Comparison of ENCODE assay signal across 26 mouse cellular contexts in the genomic region with DNA sequence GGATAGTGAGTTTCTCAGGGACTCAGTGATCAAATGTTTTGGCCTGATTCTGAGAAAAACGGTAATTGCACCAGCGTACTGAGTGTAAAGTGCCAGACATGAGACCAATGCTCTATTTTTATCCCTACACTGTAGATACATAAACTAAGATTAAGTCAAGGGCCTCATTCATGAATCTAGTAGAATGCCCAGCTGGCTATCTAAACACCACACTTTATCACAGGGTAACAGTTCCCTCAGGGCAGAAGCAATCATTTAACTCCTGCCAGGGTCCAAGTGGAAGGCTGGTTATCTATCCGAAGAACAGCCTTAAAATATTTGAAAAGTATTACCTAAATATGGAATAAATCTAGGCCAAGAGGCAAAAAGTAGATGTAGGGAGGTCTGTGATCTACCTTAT. TPM values are rescaled to one million over a fixed set of nuclear protein-coding genes. Genes with fewer than 3 reads are reported as not detected.
DNase-seq lines count a peak whose midpoint lies in the region; ATAC-seq and TF ChIP-seq lines count a peak whose summit lies in the region.
"Had no signal": no experiment of that assay in that cellular context is flagged by ENCODE, and none has a peak within 500 bp of the region (broad histone marks: within the 10 kb centered on the region; RNA-seq: fewer than 3 reads in every experiment).

No protein-coding gene starts in this region.

- no peaks in the 10 kb centered on the region for H3K9me3 ChIP-seq in heart, embryonic 16.5 days (replicated peaks; ENCODE audit: control insufficient read depth, low read length)
- H3K9me3 ChIP-seq in heart, embryonic 10.5 days = no peaks in the 10 kb centered on the region
- H3K9me3 ChIP-seq in liver, embryonic 13.5 days (replicated peaks) = no peaks in the 10 kb centered on the region
- H3K9me3 ChIP-seq in hindbrain, postnatal 0 days (ENCODE audit: low read length) = no peaks in the 10 kb centered on the region
- H3K9me3 ChIP-seq: forebrain, embryonic 13.5 days; hindbrain, embryonic 10.5 days; limb, embryonic 15.5 days; midbrain, embryonic 13.5 days had no signal

- no peak overlapping the region for H3K4me3 ChIP-seq in heart, embryonic 16.5 days (ENCODE audit: low read length)
- no peak overlapping the region for H3K4me3 ChIP-seq in heart, embryonic 10.5 days
- no peak overlapping the region for H3K4me3 ChIP-seq in brown adipose tissue, adult 24 weeks (ENCODE audit: insufficient read depth, low read depth, low read length)
- H3K4me3 ChIP-seq in liver, embryonic 13.5 days (replicated peaks) = no peak overlapping the region
- H3K4me3 ChIP-seq in hindbrain, postnatal 0 days (ENCODE audit: low read length) = no peak overlapping the region
- H3K4me3 ChIP-seq: forebrain, embryonic 13.5 days; gastrocnemius, adult 2 months; hindbrain, embryonic 10.5 days; limb, embryonic 15.5 days; midbrain, embryonic 13.5 days had no signal

- no peak for TF ChIP-seq CTCF in hindbrain, postnatal 0 days (IDR thresholded peaks at IDR 0.05; ENCODE audit: low read depth)

- DNase-seq in heart, embryonic 10.5 days (ENCODE audit: low spot score) = no peak
- no peak for DNase-seq in liver, embryonic 13.5 days
- DNase-seq in hindbrain, postnatal 0 days (ENCODE audit: low spot score) = no peak
- DNase-seq in lung, postnatal 25 days (ENCODE audit: low spot score) = no peak
- DNase-seq: B cell, adult 2 months; cerebellum, adult 11-12 months; cerebellum, postnatal 14 days; gastrocnemius, adult 2 months; kidney, postnatal 25 days; right cerebral cortex, postnatal 14 days; thymus, adult 2 months had no signal

- ATAC-seq in heart, embryonic 16.5 days (replicated peaks; ENCODE audit: extremely low read depth, insufficient read depth, low FRiP score) = no peak
- peak; percentile 49 for ATAC-seq in liver, embryonic 13.5 days (ENCODE audit: low read depth)
- peak; percentile 63 for ATAC-seq in megakaryocyte-erythroid progenitor cell, adult 5-6 weeks (replicated peaks; ENCODE audit: low FRiP score, low TSS enrichment, poor library complexity, severe bottlenecking)
- no peak for ATAC-seq in hindbrain, postnatal 0 days
- ATAC-seq: forebrain, embryonic 13.5 days; intestine, postnatal 0 days; midbrain, embryonic 13.5 days had no signal

- no peak overlapping the region for H3K4me2 ChIP-seq in heart, embryonic 16.5 days (ENCODE audit: low read depth, low read length)
- peak overlapping the region; percentile 26 for H3K4me2 ChIP-seq in liver, embryonic 13.5 days
- no peak overlapping the region for H3K4me2 ChIP-seq in hindbrain, postnatal 0 days (ENCODE audit: low read depth, low read length)
- H3K4me2 ChIP-seq: forebrain, embryonic 13.5 days; heart, embryonic 11.5 days; limb, embryonic 15.5 days; midbrain, embryonic 13.5 days had no signal

- H3K27me3 ChIP-seq in heart, embryonic 16.5 days (ENCODE audit: control insufficient read depth, insufficient read depth, low read length) = no peaks in the 10 kb centered on the region
- no peaks in the 10 kb centered on the region for H3K27me3 ChIP-seq in heart, embryonic 10.5 days (ENCODE audit: insufficient read depth, poor library complexity, severe bottlenecking)
- H3K27me3 ChIP-seq in liver, embryonic 13.5 days = peaks cover 25% of the 10 kb centered on the region
- H3K27me3 ChIP-seq in hindbrain, postnatal 0 days (ENCODE audit: insufficient read depth, low read length) = no peaks in the 10 kb centered on the region
- H3K27me3 ChIP-seq: CH12.LX; forebrain, embryonic 13.5 days; limb, embryonic 15.5 days had no signal

- WGBS in heart, embryonic 16.5 days = 45% methylated on average over 3 of the region's 3 CpGs
- WGBS in heart, embryonic 10.5 days = 60% methylated on average over 3 of the region's 3 CpGs
- 21% methylated on average over 3 of the region's 3 CpGs for WGBS in liver, embryonic 13.5 days (ENCODE audit: insufficient replicate concordance)
- WGBS in hindbrain, postnatal 0 days = 91% methylated on average over 3 of the region's 3 CpGs

- no peak overlapping the region for H3K9ac ChIP-seq in heart, embryonic 16.5 days (ENCODE audit: low read length)
- H3K9ac ChIP-seq in liver, embryonic 13.5 days = 0 out of 2 replicates have a peak overlapping the region, but pooled peaks have one; percentile 9
- no peak overlapping the region for H3K9ac ChIP-seq in hindbrain, postnatal 0 days (replicated peaks; ENCODE audit: low read length)
- H3K9ac ChIP-seq: forebrain, embryonic 13.5 days; limb, embryonic 15.5 days; midbrain, embryonic 13.5 days had no signal

- peaks cover 31% of the 10 kb centered on the region for H3K4me1 ChIP-seq in heart, embryonic 16.5 days (ENCODE audit: control insufficient read depth, insufficient read depth, low read length)
- peaks cover 19% of the 10 kb centered on the region for H3K4me1 ChIP-seq in heart, embryonic 10.5 days
- peaks cover 8% of the 10 kb centered on the region; the same call in 1 of the 2 replicates for H3K4me1 ChIP-seq in brown adipose tissue, adult 24 weeks (ENCODE audit: control insufficient read depth, insufficient read depth, insufficient read length, low read length)
- H3K4me1 ChIP-seq in liver, embryonic 13.5 days (replicated peaks) = peaks cover 57% of the 10 kb centered on the region
- peaks cover 6% of the 10 kb centered on the region; the same call in 1 of the 2 replicates for H3K4me1 ChIP-seq in hindbrain, postnatal 0 days (ENCODE audit: insufficient read depth, low read length)

- no peaks in the 10 kb centered on the region for H3K36me3 ChIP-seq in heart, embryonic 16.5 days (ENCODE audit: control insufficient read depth, insufficient read depth)
- peaks cover 6% of the 10 kb centered on the region; the same call in 1 of the 2 replicates for H3K36me3 ChIP-seq in heart, embryonic 10.5 days
- H3K36me3 ChIP-seq in liver, embryonic 13.5 days = no peaks in the 10 kb centered on the region
- no peaks in the 10 kb centered on the region for H3K36me3 ChIP-seq in hindbrain, postnatal 0 days (ENCODE audit: insufficient read depth, low read length)
- H3K36me3 ChIP-seq: midbrain, embryonic 13.5 days had no signal

- peak overlapping the region; percentile 26 for H3K27ac ChIP-seq in heart, embryonic 16.5 days (ENCODE audit: low read length)
- no peak overlapping the region for H3K27ac ChIP-seq in heart, embryonic 10.5 days
- H3K27ac ChIP-seq in brown adipose tissue, adult 24 weeks (replicated peaks; ENCODE audit: low read depth, low read length) = 0 out of 2 replicates have a peak overlapping the region, but pooled peaks have one; percentile 11
- H3K27ac ChIP-seq in liver, embryonic 13.5 days = peak overlapping the region; percentile 43; the same call in 1 of the 2 replicates
- no peak overlapping the region for H3K27ac ChIP-seq in hindbrain, postnatal 0 days
- H3K27ac ChIP-seq: forebrain, embryonic 13.5 days; gastrocnemius, adult 2 months; hindbrain, embryonic 10.5 days; limb, embryonic 15.5 days; midbrain, embryonic 13.5 days; stomach, postnatal 0 days had no signal

RNA-seq across cellular contexts. Expression of a gene that starts 2.6 kb away (rescaled TPM):
- 3.8 and 4.0 TPM in 2 replicates for polyA plus RNA-seq in heart, embryonic 16.5 days (2015; fragmentation: Nextera tagmentation; extraction: Ambion mirVana)
- 3.1 and 3.6 TPM in 2 replicates for polyA plus RNA-seq in heart, embryonic 10.5 days (2016; fragmentation: Nextera tagmentation; extraction: Ambion mirVana)
- 0.87 TPM in 1 of 2 replicates, not detected in the other for polyA plus RNA-seq in brown adipose tissue, adult 24 weeks (2012; ENCODE audit: insufficient read depth, insufficient read length, missing spikeins)
- 1.1 and 2.0 TPM in 2 replicates for polyA plus RNA-seq in liver, embryonic 13.5 days (2015; fragmentation: Nextera tagmentation; extraction: Ambion mirVana)
- 0.27 TPM in 1 of 2 replicates, not detected in the other for total RNA-seq in megakaryocyte-erythroid progenitor cell, adult 5-6 weeks (2014; fragmentation: Nextera tagmentation)
- 0.50 and 2.9 TPM in 2 replicates for total RNA-seq in megakaryocyte-erythroid progenitor cell, adult 5-6 weeks (2017)
- total RNA-seq in hindbrain, postnatal 0 days (2014; rRNA removed) = 10.0 and 13.4 TPM in 2 replicates
- polyA plus RNA-seq in hindbrain, postnatal 0 days (2015; fragmentation: Nextera tagmentation; extraction: Ambion mirVana) = 23.1 and 24.3 TPM in 2 replicates
- total RNA-seq: gastrocnemius, adult 2 months had no signal

RNA-seq across cellular contexts. Expression of a gene that starts 4.3 kb away (rescaled TPM):
- 30.3 and 32.6 TPM in 2 replicates for polyA plus RNA-seq in heart, embryonic 16.5 days (2015; fragmentation: Nextera tagmentation; extraction: Ambion mirVana)
- 30.4 and 33.5 TPM in 2 replicates for polyA plus RNA-seq in heart, embryonic 10.5 days (2016; fragmentation: Nextera tagmentation; extraction: Ambion mirVana)
- 44.7 and 46.7 TPM in 2 replicates for polyA plus RNA-seq in brown adipose tissue, adult 24 weeks (2012; ENCODE audit: insufficient read depth, insufficient read length, missing spikeins)
- 14.9 and 16.0 TPM in 2 replicates for polyA plus RNA-seq in liver, embryonic 13.5 days (2015; fragmentation: Nextera tagmentation; extraction: Ambion mirVana)
- 6.3 and 13.0 TPM in 2 replicates for total RNA-seq in megakaryocyte-erythroid progenitor cell, adult 5-6 weeks (2014; fragmentation: Nextera tagmentation)
- total RNA-seq in megakaryocyte-erythroid progenitor cell, adult 5-6 weeks (2017) = 3.8 and 4.8 TPM in 2 replicates
- 12.1 and 14.1 TPM in 2 replicates for total RNA-seq in hindbrain, postnatal 0 days (2014; rRNA removed)
- polyA plus RNA-seq in hindbrain, postnatal 0 days (2015; fragmentation: Nextera tagmentation; extraction: Ambion mirVana) = 28.5 and 29.4 TPM in 2 replicates

RNA-seq across cellular contexts. Expression of a gene that starts 4.7 kb away (rescaled TPM):
- 0.28 and 0.42 TPM in 2 replicates for polyA plus RNA-seq in heart, embryonic 16.5 days (2015; fragmentation: Nextera tagmentation; extraction: Ambion mirVana)
- 0.15 and 0.34 TPM in 2 replicates for polyA plus RNA-seq in heart, embryonic 10.5 days (2016; fragmentation: Nextera tagmentation; extraction: Ambion mirVana)
- 0.99 TPM in 1 of 2 replicates, not detected in the other for polyA plus RNA-seq in brown adipose tissue, adult 24 weeks (2012; ENCODE audit: insufficient read depth, insufficient read length, missing spikeins)
- 0.17 TPM in 1 of 2 replicates, not detected in the other for polyA plus RNA-seq in liver, embryonic 13.5 days (2015; fragmentation: Nextera tagmentation; extraction: Ambion mirVana)
- not detected in 2 replicates for total RNA-seq in megakaryocyte-erythroid progenitor cell, adult 5-6 weeks (2014; fragmentation: Nextera tagmentation)
- total RNA-seq in megakaryocyte-erythroid progenitor cell, adult 5-6 weeks (2017) = not detected in 2 replicates
- 0.11 TPM in 1 of 2 replicates, not detected in the other for total RNA-seq in hindbrain, postnatal 0 days (2014; rRNA removed)
- 0.51 and 1.3 TPM in 2 replicates for polyA plus RNA-seq in hindbrain, postnatal 0 days (2015; fragmentation: Nextera tagmentation; extraction: Ambion mirVana)
- total RNA-seq: gastrocnemius, adult 2 months; gastrocnemius, postnatal 4 days; monocyte, adult 5-6 weeks; neutrophil, adult 5-6 weeks had no signal
- polyA plus RNA-seq: embryonic facial prominence, embryonic 11.5 days; heart, embryonic 11.5 days had no signal

Comparison
In these comparisons a context has a peak if more than half of its experiments do, and no peak if none do; other contexts are left out.
1. H3K27ac ChIP-seq: peak in heart, embryonic 16.5 days (single experiment), brown adipose tissue, adult 24 weeks (single experiment) and liver, embryonic 13.5 days (single experiment); none in heart, embryonic 10.5 days (single experiment) and hindbrain, postnatal 0 days (single experiment).
2. ATAC-seq: peak in liver, embryonic 13.5 days (single experiment) and megakaryocyte-erythroid progenitor cell, adult 5-6 weeks (single experiment); none in heart, embryonic 16.5 days (single experiment) and hindbrain, postnatal 0 days (single experiment).